Mouse (Mus musculus) megakaryocyte, embryonic 14.5 days (primary cell): Measurements from ENCODE around the gene Scarf1.

ENCODE experiments used
- FLI1 ChIP-seq: IDR thresholded peaks from 2 replicates; pipeline ENCODE4 v1.6.1; 2012; ENCODE audit warnings: low read length, inconsistent platforms, mixed read lengths
- GATA1 ChIP-seq: IDR thresholded peaks from 3 replicates; pipeline ENCODE4 v1.6.1; 2012; ENCODE audit warnings: mixed read lengths, low read length, inconsistent platforms, borderline replicate concordance

- TF ChIP-seq FLI1 (no peak), GATA1 (no peak)
These were observed 18.9 kb upstream of the Scarf1 start for GRCm38 (mm10) chr11:75494296-75495049.
